Mouse (Mus musculus): ENCODE measurements at regions not wholly inside any gene's neighbourhood (a gene's known extent, or its start where the extent isn't known, plus 50 kb on each side); places are given as distances from the start of the nearest gene placed in this dataset.

DNA sequence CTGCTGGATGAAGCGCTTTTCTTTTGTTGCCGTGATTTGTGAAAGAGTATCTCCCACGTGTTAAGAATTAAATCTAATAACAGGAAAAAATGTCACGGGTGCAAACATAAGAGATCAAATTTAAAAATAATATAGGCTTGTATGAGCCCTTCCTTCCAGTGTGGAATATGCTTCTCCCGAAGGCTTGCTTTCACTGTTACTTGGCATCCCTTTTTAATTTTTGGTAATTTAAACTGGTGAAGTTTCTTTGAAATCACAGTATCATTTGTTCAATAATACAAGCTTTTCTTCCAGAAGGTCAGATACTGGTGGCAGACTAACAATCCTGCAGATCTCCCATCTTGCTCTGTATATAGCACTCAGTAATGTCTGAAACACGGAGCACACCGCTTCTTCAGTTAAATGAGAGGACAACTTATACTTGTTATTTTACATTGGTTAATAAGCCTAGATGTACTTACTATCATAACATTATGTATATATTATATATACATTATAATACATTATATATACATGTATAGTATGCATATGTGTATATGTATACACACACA is 98.2 kb downstream of the Plk2 start:
- no peak overlapping the region for H3K4me3 ChIP-seq
- no peak for ATAC-seq (ENCODE audit: insufficient number of reproducible peaks, low FRiP score, low TSS enrichment, low read depth)
- H3K4me2 ChIP-seq: no peak overlapping the region
- WGBS: 69% methylated on average over 7 of the region's 7 CpGs
- H3K36me3 ChIP-seq: no peaks in the 10 kb centered on the region
- no peaks in the 10 kb centered on the region for H3K27me3 ChIP-seq
- H3K9ac ChIP-seq: no peak overlapping the region
- peaks cover 7% of the 10 kb centered on the region; the same call in 1 of the 2 replicates for H3K4me1 ChIP-seq
- H3K9me3 ChIP-seq: no peaks in the 10 kb centered on the region
- no peak overlapping the region for H3K27ac ChIP-seq

GRCm38 (mm10) chr13:110497461-110497860 is 102.6 kb downstream of the Plk2 start:
- WGBS: 76% methylated on average over 3 of the region's 3 CpGs
- Histone ChIP-seq H3K36me3 (no peaks in the 10 kb centered on the region), H3K4me2 (no peak overlapping the region), H3K27me3 (no peaks in the 10 kb centered on the region), H3K9ac (no peak overlapping the region), H3K4me1 (peaks cover 4% of the 10 kb centered on the region; the same call in 1 of the 2 replicates), H3K9me3 (no peaks in the 10 kb centered on the region), H3K27ac (no peak overlapping the region), H3K4me3 (no peak overlapping the region)
- no peak for ATAC-seq (ENCODE audit: insufficient number of reproducible peaks, low FRiP score, low TSS enrichment, low read depth)

- no peak overlapping the region for H3K27ac ChIP-seq
- H3K4me3 ChIP-seq: no peak overlapping the region
- no peak overlapping the region for H3K4me2 ChIP-seq
- H3K36me3 ChIP-seq: no peaks in the 10 kb centered on the region
- H3K9me3 ChIP-seq: 0 out of 2 replicates have a peak, but pooled peaks cover 4% of the 10 kb centered on the region
- no peaks in the 10 kb centered on the region for H3K4me1 ChIP-seq
- H3K9ac ChIP-seq: no peak overlapping the region
- 40% methylated on average over 1 of the region's 1 CpGs for WGBS
- no peak for ATAC-seq (ENCODE audit: insufficient number of reproducible peaks, low FRiP score, low TSS enrichment, low read depth)
- H3K27me3 ChIP-seq: no peaks in the 10 kb centered on the region
These were observed 113.0 kb downstream of the Plk2 start for GRCm38 (mm10) chr13:110507814-110508362.

- Histone ChIP-seq H3K27me3 (no peaks in the 10 kb centered on the region), H3K9me3 (no peaks in the 10 kb centered on the region), H3K9ac (no peak overlapping the region), H3K27ac (no peak overlapping the region), H3K4me2 (no peak overlapping the region), H3K4me3 (no peak overlapping the region), H3K4me1 (no peaks in the 10 kb centered on the region), H3K36me3 (no peaks in the 10 kb centered on the region)
- ATAC-seq (ENCODE audit: insufficient number of reproducible peaks, low FRiP score, low TSS enrichment, low read depth): no peak
- 81% methylated on average over 8 of the region's 8 CpGs for WGBS
These were observed 123.1 kb downstream of the Plk2 start for GRCm38 (mm10) chr13:110517986-110518385.

GRCm38 (mm10) chr13:110522974-110523373 is 128.1 kb downstream of the Plk2 start:
- 89% methylated on average over 4 of the region's 4 CpGs for WGBS
- H3K9ac ChIP-seq: no peak overlapping the region
- H3K4me2 ChIP-seq: no peak overlapping the region
- no peak overlapping the region for H3K27ac ChIP-seq
- no peaks in the 10 kb centered on the region for H3K9me3 ChIP-seq
- no peaks in the 10 kb centered on the region for H3K4me1 ChIP-seq
- ATAC-seq (ENCODE audit: insufficient number of reproducible peaks, low FRiP score, low TSS enrichment, low read depth): no peak
- H3K27me3 ChIP-seq: no peaks in the 10 kb centered on the region
- H3K4me3 ChIP-seq: no peak overlapping the region
- H3K36me3 ChIP-seq: no peaks in the 10 kb centered on the region

- H3K27me3 ChIP-seq: no peaks in the 10 kb centered on the region
- no peaks in the 10 kb centered on the region for H3K4me1 ChIP-seq
- H3K9me3 ChIP-seq: no peaks in the 10 kb centered on the region
- H3K9ac ChIP-seq: no peak overlapping the region
- no peak for ATAC-seq (ENCODE audit: insufficient number of reproducible peaks, low FRiP score, low TSS enrichment, low read depth)
- H3K27ac ChIP-seq: no peak overlapping the region
- no peaks in the 10 kb centered on the region for H3K36me3 ChIP-seq
- H3K4me2 ChIP-seq: no peak overlapping the region
- no peak overlapping the region for H3K4me3 ChIP-seq
- 65% methylated on average over 3 of the region's 3 CpGs for WGBS
These were observed 132.8 kb downstream of the Plk2 start for GRCm38 (mm10) chr13:110527681-110528080.

DNA sequence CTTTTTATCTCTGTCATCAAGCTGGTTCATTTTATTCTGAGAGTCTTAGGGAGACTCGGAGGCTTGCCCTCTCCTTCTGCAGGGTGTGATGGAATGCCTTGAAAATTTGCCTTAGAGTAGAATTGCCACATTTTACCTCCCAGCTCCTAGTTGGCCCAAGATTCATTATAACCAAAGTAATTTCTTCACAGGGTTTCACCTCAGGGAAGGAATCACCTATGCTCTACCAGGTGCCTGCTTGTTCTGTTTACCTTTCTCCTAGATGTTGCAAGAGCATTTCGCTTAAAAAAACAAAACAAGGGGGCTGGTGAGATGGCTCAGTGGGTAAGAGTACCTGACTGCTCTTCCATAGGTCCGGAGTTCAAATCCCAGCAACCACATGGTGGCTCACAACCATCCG is 134.8 kb downstream of the Plk2 start:
- Histone ChIP-seq H3K27ac (no peak overlapping the region), H3K4me3 (no peak overlapping the region), H3K27me3 (no peaks in the 10 kb centered on the region), H3K4me1 (no peaks in the 10 kb centered on the region), H3K9me3 (no peaks in the 10 kb centered on the region), H3K9ac (no peak overlapping the region), H3K4me2 (no peak overlapping the region), H3K36me3 (no peaks in the 10 kb centered on the region)
- ATAC-seq (ENCODE audit: insufficient number of reproducible peaks, low FRiP score, low TSS enrichment, low read depth): no peak
- WGBS: 89% methylated on average over 4 of the region's 4 CpGs

- no peak overlapping the region for H3K4me2 ChIP-seq
- 50% methylated on average over 7 of the region's 7 CpGs for WGBS
- no peak overlapping the region for H3K4me3 ChIP-seq
- H3K4me1 ChIP-seq: no peaks in the 10 kb centered on the region
- H3K36me3 ChIP-seq: no peaks in the 10 kb centered on the region
- H3K27me3 ChIP-seq: no peaks in the 10 kb centered on the region
- no peaks in the 10 kb centered on the region for H3K9me3 ChIP-seq
- no peak for ATAC-seq (ENCODE audit: insufficient number of reproducible peaks, low FRiP score, low TSS enrichment, low read depth)
- H3K9ac ChIP-seq: no peak overlapping the region
- H3K27ac ChIP-seq: no peak overlapping the region
These were observed 139.5 kb downstream of the Plk2 start for GRCm38 (mm10) chr13:110534320-110534764.

DNA sequence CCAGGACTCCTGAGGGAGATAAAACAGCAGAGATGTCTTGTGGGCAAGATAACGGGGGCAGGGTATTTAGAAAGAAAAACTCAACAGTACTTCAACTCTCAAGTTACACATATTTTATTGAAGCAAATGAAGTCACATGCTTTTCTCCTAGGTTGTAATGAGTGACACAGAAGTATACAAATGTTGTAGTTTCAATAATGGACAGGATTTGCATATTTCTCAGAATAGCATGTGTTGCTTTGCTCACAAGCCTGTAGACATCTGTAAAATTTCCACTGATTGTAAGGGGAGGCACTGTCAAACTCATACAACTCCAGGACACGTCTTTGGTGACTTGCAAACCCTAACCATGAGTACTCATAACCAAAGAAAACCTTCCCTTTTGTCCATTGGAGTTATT is 140.9 kb downstream of the Plk2 start:
- ATAC-seq (ENCODE audit: insufficient number of reproducible peaks, low FRiP score, low TSS enrichment, low read depth): no peak
- Histone ChIP-seq H3K9ac (no peak overlapping the region), H3K27me3 (no peaks in the 10 kb centered on the region), H3K9me3 (no peaks in the 10 kb centered on the region), H3K4me2 (no peak overlapping the region), H3K27ac (no peak overlapping the region), H3K4me3 (no peak overlapping the region), H3K4me1 (no peaks in the 10 kb centered on the region), H3K36me3 (no peaks in the 10 kb centered on the region)
- WGBS: 76% methylated on average over 2 of the region's 2 CpGs

GRCm38 (mm10) chr13:110537960-110538463 is 143.2 kb downstream of the Plk2 start:
- no peak overlapping the region for H3K4me3 ChIP-seq
- H3K4me1 ChIP-seq: no peaks in the 10 kb centered on the region
- H3K27ac ChIP-seq: no peak overlapping the region
- no peaks in the 10 kb centered on the region for H3K9me3 ChIP-seq
- no peak overlapping the region for H3K4me2 ChIP-seq
- WGBS: 48% methylated on average over 7 of the region's 7 CpGs
- no peaks in the 10 kb centered on the region for H3K27me3 ChIP-seq
- no peak for ATAC-seq (ENCODE audit: insufficient number of reproducible peaks, low FRiP score, low TSS enrichment, low read depth)
- no peak overlapping the region for H3K9ac ChIP-seq
- H3K36me3 ChIP-seq: no peaks in the 10 kb centered on the region

DNA sequence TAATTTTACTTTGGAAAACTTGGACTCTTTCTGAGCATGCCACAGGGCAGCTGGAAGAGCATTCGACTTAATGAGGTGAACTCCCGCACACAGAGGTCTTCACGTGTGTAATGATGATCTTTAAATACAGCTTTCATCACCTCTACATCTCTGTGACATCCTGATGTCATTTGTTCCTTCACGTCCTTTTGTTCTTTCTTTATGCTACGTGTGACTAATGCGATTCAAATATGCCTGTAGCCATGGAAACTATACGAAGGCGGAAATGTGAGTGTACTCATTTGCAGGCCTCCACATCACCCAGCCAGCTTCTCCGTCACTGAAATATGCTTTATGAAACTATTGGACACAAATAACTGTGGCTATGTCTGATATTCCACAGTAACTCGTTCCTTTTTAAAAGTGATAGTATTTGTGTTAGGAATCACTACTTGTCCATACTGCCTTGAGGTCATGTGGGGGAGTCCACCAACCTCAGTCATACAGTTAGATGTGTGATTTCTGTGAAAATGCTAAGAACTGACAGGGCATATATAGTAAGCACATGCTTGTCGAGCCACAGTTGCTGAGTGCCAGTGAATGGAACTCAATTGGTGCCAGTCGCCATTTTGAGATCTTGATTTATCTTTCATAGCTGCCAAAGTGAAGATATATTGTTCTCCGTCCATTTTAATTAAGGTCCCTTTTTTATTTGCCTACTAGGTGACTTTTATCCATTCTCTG is 145.9 kb downstream of the Plk2 start:
- no peaks in the 10 kb centered on the region for H3K9me3 ChIP-seq
- no peaks in the 10 kb centered on the region for H3K27me3 ChIP-seq
- H3K4me2 ChIP-seq: no peak overlapping the region
- no peak for ATAC-seq (ENCODE audit: insufficient number of reproducible peaks, low FRiP score, low TSS enrichment, low read depth)
- WGBS: 77% methylated on average over 13 of the region's 13 CpGs
- H3K4me1 ChIP-seq: no peaks in the 10 kb centered on the region
- no peak overlapping the region for H3K9ac ChIP-seq
- H3K4me3 ChIP-seq: no peak overlapping the region
- H3K27ac ChIP-seq: no peak overlapping the region
- no peaks in the 10 kb centered on the region for H3K36me3 ChIP-seq

Data from limb, embryonic 15.5 days (tissue).